9 mouse cellular contexts compared by ENCODE assay signal in the genomic region with DNA sequence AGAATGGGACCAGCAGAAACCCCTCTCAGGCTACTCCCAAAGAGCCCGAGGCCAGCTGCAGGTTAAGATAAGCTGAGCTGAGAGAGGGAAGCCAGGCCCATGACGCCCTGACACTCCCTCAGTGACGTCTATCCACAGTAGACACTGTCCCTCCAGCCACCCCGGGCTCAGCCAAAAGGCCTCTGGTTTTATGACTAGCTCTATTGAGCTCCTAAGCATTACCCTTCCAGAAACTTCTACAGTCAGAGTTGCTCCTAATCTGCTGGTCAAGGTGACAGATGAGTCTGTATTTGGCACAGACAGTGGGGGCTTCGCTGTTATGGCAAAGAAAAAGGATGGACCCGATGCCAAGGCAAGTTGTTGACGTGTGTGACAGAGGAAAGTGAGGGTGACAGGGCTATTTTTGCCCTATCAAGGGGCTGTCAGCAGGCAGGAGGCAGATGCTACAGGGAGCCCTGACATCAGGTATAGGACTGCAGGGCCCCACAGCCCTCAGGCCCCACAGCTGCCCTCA.
DNase-seq lines count a peak whose midpoint lies in the region; ATAC-seq lines count a peak whose summit lies in the region.
"Had no signal": no experiment of that assay in that cellular context is flagged by ENCODE, and none has a peak within 500 bp of the region (broad histone marks: within the 10 kb centered on the region; RNA-seq: fewer than 3 reads in every experiment).

No protein-coding gene starts in this region.

- H3K9ac ChIP-seq in midbrain, embryonic 11.5 days (ENCODE audit: low read length), result no peak overlapping the region
- H3K9ac ChIP-seq in midbrain, embryonic 14.5 days (replicated peaks; ENCODE audit: low read length), result no peak overlapping the region
- H3K9ac ChIP-seq in liver, embryonic 11.5 days (ENCODE audit: low read depth, low read length), result peak overlapping the region; percentile 65

- H3K9me3 ChIP-seq in midbrain, embryonic 11.5 days (ENCODE audit: control insufficient read depth, low read length), result no peaks in the 10 kb centered on the region
- H3K9me3 ChIP-seq in midbrain, embryonic 14.5 days (ENCODE audit: control insufficient read depth, low read length), result no peaks in the 10 kb centered on the region
- no peaks in the 10 kb centered on the region for H3K9me3 ChIP-seq in liver, embryonic 11.5 days (ENCODE audit: control insufficient read depth, low read length)

- no peak overlapping the region for H3K4me3 ChIP-seq in midbrain, embryonic 11.5 days (ENCODE audit: low read depth, low read length)
- H3K4me3 ChIP-seq in midbrain, embryonic 14.5 days (replicated peaks; ENCODE audit: low read depth, low read length), result no peak overlapping the region
- peak overlapping the region; percentile 23; the same call in 1 of the 2 replicates for H3K4me3 ChIP-seq in liver, embryonic 11.5 days (ENCODE audit: low read depth, low read length)

- whole genome bisulfite sequencing in midbrain, embryonic 11.5 days, result 80% methylated on average over 7 of the region's 7 CpGs
- 80% methylated on average over 7 of the region's 7 CpGs for WGBS in midbrain, embryonic 14.5 days
- 27% methylated on average over 7 of the region's 7 CpGs for WGBS in liver, embryonic 11.5 days

- H3K4me2 ChIP-seq in midbrain, embryonic 11.5 days, result no peak overlapping the region
- H3K4me2 ChIP-seq in midbrain, embryonic 14.5 days (ENCODE audit: low read length), result no peak overlapping the region
- peak overlapping the region; percentile 57 for H3K4me2 ChIP-seq in liver, embryonic 11.5 days

- no peaks in the 10 kb centered on the region for H3K36me3 ChIP-seq in midbrain, embryonic 11.5 days (ENCODE audit: control insufficient read depth, insufficient read depth, low read length)
- no peaks in the 10 kb centered on the region for H3K36me3 ChIP-seq in midbrain, embryonic 14.5 days (ENCODE audit: control insufficient read depth, insufficient read depth, low read length)
- H3K36me3 ChIP-seq in liver, embryonic 11.5 days (ENCODE audit: control insufficient read depth, insufficient read depth, low read length), result no peaks in the 10 kb centered on the region

- no peaks in the 10 kb centered on the region for H3K4me1 ChIP-seq in midbrain, embryonic 11.5 days (ENCODE audit: control insufficient read depth, insufficient read depth, low read length)
- H3K4me1 ChIP-seq in midbrain, embryonic 14.5 days (ENCODE audit: control insufficient read depth, insufficient read depth, low read length), result no peaks in the 10 kb centered on the region
- H3K4me1 ChIP-seq in liver, embryonic 11.5 days (replicated peaks; ENCODE audit: control insufficient read depth, insufficient read depth, low read length), result peaks cover 25% of the 10 kb centered on the region

- peak; percentile 29 for DNase-seq in adrenal gland, postnatal 14 days
- DNase-seq in adrenal gland, postnatal 4 days (ENCODE audit: low spot score in 2 of 2), result no peak
- DNase-seq in midbrain, embryonic 11.5 days (ENCODE audit: low spot score, missing footprints), result no peak
- DNase-seq in midbrain, embryonic 14.5 days, result no peak
- DNase-seq in liver, embryonic 11.5 days (ENCODE audit: low spot score), result peak; percentile 75
- DNase-seq in yolk sac, embryonic 10.5 days (ENCODE audit: low spot score), result peak; percentile 62
- DNase-seq in urinary bladder, adult 18-20 months (ENCODE audit: low spot score in 2 of 2), result no peak
- DNase-seq in cerebellum, adult 18-20 months, result no peak
- DNase-seq: adrenal gland, adult 8-10 months had no signal

- H3K27ac ChIP-seq in midbrain, embryonic 11.5 days (ENCODE audit: low read depth, low read length), result no peak overlapping the region
- H3K27ac ChIP-seq in midbrain, embryonic 14.5 days (replicated peaks; ENCODE audit: low read depth, low read length), result no peak overlapping the region
- H3K27ac ChIP-seq in liver, embryonic 11.5 days (ENCODE audit: low read depth, low read length), result peak overlapping the region; percentile 98

- 0 out of 2 replicates have a peak, but pooled peaks have one; percentile 38 for ATAC-seq in midbrain, embryonic 11.5 days (ENCODE audit: low FRiP score)
- ATAC-seq in midbrain, embryonic 14.5 days (ENCODE audit: low FRiP score, low TSS enrichment), result no peak
- peak; percentile 99 for ATAC-seq in liver, embryonic 11.5 days (replicated peaks; ENCODE audit: low FRiP score)

- no peaks in the 10 kb centered on the region; the same call in 1 of the 2 replicates for H3K27me3 ChIP-seq in midbrain, embryonic 11.5 days (ENCODE audit: control insufficient read depth, insufficient read depth, low read length)
- H3K27me3 ChIP-seq in midbrain, embryonic 14.5 days (ENCODE audit: control insufficient read depth, insufficient read depth, low read length), result no peaks in the 10 kb centered on the region
- no peaks in the 10 kb centered on the region for H3K27me3 ChIP-seq in liver, embryonic 11.5 days (replicated peaks; ENCODE audit: control insufficient read depth, insufficient read depth, low read length)

Comparison
In these comparisons a context has a peak if more than half of its experiments do, and no peak if none do; other contexts are left out.
1. DNase-seq: peak in adrenal gland, postnatal 14 days (single experiment), liver, embryonic 11.5 days (single experiment) and yolk sac, embryonic 10.5 days (single experiment); none in adrenal gland, postnatal 4 days (0 of 2), midbrain, embryonic 11.5 days (single experiment), midbrain, embryonic 14.5 days (single experiment), urinary bladder, adult 18-20 months (0 of 2) and cerebellum, adult 18-20 months (0 of 2).